Mouse (Mus musculus): ENCODE results near the gene Cntfr.
A peak's percentile ranks its signal among the peaks of the same experiment; 100 is the strongest.

Cntfr gene

DNA sequence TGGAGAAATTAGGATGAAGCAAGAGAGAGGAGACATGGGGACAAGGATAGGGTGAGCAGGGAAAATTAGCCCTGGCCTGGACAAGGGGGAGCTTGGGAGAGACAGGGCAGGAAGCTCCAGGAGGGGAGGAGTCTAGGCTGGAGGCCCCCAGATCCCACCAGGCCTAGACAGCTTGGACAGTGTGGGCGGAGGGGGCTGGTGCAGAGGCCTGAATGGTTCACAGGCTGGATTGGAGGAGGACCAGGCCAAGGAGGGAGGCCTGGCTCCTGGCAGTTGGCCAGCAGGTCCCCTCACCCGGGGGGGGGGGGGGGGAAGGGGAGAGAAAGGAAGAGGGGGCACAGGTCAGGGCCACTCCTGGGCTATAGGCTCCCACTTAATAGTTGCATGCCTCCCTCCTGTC lies 17.6 kb downstream of the Cntfr start:
- DNase-seq (ENCODE audit: low read depth), result no peak

DNA sequence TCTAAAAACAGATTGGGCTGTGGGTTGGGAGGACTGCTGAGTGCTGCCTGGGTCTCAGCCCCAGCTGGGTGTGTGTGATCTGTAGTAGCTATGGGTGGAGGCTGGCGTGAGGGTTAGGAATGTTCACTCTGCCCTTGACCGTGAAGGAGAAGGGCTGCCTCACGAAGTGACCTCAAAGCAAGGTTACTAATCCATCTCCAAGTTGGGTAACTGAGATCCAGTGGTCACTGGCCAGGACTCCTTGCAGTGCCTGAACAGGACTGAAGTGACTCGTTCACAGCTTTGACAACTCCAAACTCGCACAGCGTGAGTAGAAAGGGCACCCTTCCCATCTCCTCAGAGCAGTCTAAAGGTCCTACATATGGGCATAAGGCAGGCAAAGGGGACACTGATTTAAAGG lies 18.0 kb downstream of the Cntfr start:
- no peak for DNase-seq (ENCODE audit: low read depth)

DNA sequence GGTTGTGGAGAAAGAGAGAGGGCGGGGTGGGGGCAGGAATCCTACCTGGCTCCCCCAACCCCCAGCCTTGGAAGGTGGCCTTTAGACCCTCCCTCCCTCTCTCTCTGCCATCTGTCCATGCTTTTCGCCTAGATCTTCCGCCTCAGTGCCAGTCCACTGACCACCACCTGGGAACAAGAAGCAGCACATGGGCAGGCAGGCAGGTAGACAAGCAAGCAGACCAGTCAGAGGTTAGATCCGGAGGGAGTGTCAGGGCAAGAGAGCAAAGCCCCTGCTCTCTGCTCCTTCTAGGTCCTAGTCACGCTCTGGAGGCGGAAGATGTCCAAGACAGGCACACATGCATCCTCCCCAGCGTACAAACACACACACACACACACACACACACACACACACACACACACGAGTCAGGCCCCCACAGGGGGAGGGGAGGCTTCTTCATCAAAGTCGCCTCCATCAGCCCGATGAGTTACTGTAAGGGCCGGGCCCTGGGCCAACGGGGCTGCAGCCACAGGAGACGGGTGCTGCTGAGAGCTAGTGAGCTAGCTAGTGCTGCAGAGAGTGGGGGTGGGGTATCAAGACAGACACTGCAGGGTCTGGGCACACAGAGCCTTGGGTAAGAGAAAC lies 19.8 kb downstream of the Cntfr start:
- DNase-seq (ENCODE audit: low read depth), result no peak

DNA sequence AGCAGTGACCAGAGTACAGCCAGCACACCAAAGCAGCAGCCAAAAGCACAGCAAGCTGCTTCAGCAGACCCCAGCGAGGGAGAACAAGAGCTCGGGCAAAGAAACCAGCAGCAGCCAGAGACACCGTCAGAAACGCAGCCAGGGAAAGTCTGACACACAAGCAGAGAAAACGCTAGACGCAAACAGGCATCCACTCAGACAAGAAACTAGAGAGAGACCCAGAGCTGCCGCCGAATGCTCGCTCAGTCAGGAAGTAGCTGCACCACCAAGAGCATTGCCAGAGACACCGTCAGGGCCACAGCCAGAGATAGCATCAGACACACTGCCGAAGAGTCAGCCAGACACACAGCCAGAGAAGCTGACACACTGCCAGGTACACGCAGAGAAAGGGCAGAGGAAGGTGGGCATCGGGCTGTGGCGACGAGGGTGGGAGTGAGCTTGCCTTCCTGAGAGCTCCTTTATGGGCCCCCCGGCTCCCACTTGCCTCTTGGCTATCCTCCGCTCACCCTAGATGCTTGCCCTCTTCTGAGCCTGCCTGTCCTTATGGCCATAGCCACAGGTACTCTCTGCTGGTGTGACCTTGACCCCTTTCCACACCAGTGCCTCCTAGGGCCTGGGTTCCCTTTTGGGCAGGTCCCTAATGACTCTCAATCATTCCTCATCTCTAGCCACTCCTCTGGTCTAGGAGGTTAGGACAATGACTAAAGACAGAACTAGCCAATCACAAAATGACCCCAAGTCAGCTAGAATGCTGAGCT lies 20.5 kb downstream of the Cntfr start:
- no peak for DNase-seq (ENCODE audit: low read depth)

DNA sequence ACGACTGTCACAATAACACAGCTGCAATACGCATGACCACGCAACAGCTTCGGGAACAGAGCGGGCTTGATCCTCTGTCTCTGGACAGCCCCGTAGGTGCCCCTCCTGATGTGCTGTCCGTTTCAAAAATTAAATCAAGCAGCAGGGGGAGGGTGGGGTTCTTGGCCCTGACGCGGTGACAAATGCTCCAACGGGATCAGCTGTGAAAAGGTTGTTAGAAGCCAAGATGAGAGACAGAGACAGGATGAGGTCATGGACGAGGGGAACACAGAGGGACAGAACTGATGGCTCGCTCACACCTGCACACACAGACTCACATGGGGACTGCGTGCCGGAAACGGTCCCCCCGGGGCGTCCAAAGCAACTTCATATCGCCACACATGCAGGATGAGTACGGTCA lies 23.7 kb downstream of the Cntfr start:
- no peak for DNase-seq (ENCODE audit: low read depth)

DNA sequence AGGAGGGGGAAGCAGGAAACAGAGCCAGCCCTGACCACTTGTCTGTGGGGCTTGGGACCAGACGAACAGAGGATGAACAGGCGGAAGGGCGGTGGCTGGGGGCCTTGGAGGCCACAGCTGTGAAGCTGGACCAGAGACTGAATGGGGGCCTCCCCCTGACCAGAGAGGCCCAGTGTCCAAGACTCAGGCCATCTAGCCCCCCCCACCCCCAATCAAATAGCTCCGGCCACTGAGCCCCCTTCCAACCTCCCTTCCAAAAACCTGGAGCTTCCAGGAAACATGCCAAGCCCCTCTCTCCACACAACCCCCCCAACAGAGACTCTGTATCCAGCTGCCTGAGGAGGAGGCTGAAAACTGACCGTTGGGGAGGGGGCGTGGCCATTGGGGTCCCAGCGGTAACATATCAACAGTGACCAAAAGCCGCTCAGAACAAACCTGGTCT lies 24.3 kb downstream of the Cntfr start:
- no peak for DNase-seq (ENCODE audit: low read depth)

DNA sequence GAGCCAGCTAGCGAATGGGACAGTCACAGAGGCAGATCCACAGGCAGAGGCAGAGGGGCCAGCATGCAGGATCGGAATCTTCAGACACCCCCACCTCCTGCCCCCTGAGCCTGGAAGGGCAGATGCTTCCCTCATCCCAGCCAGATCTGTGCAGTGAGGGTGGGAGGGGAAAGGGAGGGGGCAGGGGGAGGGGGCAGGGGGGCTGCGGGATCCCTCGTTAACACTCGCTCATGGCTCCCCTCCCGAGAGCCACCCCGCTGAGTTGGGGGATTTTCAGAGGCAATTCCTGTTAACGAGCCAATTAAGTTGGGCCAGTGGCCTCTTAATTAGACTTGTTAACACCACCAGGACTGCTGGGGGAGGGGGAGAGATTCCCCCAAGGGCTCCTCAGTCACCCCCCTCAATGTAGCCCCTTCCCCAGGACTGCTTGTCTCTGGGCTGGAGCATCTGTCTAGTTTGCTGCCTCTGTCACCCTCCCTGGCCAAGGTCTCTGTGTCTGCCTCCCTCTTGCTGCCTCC lies 24.9 kb downstream of the Cntfr start:
- DNase-seq (ENCODE audit: low read depth), result no peak

DNA sequence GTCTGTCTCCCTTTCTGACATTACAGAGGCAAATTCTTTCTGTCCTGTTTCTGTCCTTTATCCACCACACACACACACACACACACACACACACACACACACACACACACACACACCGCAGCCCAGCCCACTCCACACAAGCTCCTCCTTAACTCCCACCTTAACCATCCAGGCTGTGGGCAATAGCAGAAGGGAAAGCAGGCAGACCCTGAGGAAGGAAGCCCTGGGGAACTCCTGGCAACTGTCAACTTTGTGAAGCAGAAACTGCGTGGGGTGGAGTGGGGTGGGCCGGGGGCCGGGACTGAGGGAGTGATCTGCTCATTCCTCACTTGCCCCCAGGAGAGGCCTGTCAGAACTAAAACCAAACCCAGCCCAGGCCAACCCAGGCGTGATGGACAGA lies 25.4 kb downstream of the Cntfr start:
- no peak for DNase-seq (ENCODE audit: low read depth)

DNA sequence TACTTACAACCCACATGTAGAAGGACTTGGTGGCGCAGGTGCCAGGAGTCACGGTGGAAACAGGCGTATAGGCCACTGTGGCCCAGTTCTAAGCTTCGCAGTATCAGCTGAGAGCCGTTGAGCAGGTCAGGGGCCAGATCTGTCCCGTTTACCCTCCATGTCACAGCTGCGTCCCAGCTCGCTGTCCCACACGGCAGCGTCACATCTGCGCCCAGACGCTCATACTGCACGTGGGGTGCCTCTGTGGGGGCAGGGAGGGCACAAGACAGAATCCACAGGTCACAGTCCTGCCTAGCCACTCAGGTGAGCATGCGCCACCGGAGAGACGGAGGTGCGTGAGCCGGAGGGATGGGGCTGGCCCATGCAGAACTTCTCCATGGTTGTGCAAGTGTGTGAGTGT lies 26.1 kb downstream of the Cntfr start:
- no peak for DNase-seq (ENCODE audit: low read depth)

DNA sequence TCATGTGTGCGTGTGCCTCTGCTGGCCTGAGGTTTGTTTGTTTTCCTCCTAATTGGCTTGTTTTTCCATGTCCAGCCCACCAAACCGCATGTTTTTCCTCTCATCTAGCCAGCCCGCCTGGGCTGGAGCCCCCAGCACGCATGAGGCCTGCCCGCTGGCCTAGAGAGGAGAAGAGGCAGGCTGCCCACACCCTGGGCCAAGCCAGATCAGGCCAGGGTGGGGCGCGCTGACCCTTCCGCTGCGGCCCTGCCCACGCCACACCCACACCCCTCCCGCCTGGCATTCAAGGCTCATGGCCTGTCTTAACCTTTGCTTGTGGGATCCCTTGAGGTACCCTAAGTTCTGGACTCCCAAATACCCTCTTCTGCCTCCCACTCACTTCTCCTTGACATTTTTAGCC lies 30.2 kb downstream of the Cntfr start:
- DNase-seq (ENCODE audit: low read depth), result no peak

DNA sequence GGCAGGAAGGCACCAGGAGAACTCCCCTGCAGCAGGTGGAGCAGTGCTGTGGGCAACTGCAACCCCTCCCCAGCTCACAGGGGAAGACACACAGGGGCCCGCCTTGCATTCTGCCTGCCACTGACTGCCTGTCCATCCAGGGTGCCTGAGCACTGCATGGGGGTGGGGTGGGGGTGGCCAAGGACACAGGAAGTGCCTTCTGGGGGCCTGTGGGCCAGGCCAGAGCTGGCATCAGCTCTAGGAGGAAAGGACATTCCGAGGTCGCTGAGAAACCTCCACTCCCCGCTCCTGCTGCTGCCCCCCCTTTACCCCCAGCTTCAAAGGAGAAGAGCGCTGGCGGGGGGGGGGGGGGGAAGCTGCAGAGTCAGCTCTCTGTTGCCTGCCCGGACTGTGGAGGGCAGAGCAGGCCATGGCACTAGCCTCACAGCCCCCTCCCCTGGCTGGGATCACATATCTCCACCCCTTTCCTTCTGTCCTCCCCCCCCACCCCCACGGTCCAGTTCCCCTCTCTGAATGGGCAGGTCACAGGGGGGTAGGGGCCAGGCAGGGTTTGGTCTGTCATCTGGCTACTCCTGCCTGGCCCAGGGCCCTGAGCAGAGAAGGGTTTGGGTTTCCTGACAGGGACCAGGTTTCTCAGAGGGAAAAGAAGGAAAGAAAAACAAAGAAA lies 31.7 kb downstream of the Cntfr start:
- no peak for DNase-seq (ENCODE audit: low read depth)

DNA sequence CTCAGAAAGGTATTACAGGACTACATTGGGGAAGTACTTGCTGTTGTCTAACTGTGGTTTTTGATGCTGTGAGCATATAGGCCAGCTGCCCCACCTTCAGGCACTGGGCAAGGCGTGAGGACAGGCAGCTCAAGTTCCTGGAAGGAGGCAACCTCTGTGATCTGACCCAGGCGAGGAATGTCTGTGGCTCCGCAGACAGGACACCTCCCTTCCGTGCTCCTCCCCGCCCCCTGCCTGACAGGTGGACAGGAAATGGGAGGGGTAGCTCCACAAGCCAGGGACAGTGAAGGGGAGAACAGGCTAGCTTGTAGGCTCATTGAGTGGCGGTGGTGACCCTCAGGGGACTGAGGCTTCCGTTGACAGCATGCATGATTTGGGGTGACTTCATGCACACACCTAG lies 32.4 kb downstream of the Cntfr start:
- no peak for DNase-seq (ENCODE audit: low read depth)

DNA sequence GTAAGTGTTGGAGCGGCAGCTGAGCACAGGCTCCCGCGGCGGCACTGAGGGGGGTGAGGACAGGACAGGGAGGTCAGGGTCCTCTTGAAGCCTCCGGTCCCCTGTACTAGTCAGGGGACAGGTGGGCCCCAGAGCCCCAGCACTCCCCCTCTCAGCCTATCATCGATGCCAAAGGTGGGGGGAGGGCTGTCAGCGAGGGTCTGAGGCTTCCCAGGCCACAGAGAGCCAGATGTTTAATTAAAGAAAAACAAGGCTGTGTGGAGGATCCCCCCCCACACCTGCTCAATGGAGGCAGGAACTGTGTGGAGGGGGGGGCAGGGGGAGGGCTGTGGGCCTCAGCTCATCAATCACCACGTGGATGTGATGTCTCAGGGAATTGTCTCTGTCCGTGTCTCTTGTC lies 33.3 kb downstream of the Cntfr start:
- no peak for DNase-seq (ENCODE audit: low read depth)

DNA sequence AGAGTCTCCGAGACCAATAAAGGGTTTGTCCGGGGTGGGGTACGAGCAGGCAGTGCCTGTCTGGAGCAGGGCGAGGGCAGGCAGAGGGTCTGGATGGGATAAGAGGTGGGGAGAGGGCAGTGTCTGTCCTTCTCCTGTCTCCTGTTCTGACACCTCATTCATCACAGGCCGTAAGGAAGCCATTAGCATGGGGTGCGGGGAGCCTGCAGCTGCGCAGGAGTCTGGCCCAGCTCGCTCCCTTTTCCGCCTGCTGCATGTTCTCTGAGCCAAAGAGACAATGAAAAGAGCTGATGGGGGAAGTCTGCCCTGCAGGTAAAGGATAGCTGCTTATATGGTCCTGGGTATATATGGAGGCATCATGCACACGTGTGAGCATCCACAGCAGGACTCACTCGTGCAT lies 34.2 kb downstream of the Cntfr start:
- DNase-seq (ENCODE audit: low read depth), result no peak

DNA sequence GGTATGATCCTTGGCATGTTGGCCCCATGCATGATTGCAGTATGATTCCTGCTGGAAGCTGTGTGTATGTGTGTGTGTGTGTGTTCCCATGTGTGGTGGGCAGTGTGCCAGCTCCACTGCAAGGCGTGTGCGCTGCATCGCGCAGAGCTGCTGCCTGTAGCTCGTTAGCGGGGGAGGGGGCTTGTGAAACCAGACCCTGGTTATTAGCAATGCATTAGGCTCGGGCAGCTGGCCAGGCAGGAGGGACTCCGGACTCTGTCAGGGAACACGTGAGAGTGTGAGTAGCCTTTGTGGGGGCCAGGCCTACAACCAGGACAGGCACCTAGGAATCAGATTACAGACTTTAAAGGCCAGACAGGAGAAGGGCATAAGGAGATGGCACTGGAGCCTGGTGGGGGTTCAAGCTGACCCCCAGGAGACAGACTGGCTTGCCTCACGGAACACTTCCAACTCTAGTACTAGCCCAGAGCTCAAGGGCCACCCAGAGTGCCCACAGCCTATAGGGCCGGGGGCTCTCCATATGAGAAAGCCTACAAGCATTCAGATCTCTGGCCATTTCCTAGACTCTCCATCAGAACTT lies 35.9 kb downstream of the Cntfr start:
- DNase-seq (ENCODE audit: low read depth), result no peak

DNA sequence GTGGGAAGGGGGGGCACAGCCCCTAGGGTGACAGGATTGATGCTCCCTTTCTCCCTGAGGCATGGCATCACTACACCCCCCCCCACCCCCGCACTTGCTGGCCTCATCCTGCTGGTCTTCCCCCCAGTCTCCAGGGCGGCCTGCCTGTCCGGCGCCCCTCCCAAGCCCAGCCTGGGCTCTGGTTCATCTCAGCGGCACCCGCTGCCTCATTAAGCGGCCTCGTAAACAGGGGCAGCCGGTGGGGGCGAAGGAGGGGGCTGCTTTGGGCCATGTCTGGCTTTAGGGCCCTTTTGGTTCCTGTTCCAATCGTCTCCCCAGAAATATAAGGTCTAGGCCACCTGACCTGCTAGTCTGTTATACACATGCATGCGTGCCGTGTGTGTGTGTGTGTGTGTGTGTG lies 37.3 kb downstream of the Cntfr start:
- no peak for DNase-seq (ENCODE audit: low read depth)

DNA sequence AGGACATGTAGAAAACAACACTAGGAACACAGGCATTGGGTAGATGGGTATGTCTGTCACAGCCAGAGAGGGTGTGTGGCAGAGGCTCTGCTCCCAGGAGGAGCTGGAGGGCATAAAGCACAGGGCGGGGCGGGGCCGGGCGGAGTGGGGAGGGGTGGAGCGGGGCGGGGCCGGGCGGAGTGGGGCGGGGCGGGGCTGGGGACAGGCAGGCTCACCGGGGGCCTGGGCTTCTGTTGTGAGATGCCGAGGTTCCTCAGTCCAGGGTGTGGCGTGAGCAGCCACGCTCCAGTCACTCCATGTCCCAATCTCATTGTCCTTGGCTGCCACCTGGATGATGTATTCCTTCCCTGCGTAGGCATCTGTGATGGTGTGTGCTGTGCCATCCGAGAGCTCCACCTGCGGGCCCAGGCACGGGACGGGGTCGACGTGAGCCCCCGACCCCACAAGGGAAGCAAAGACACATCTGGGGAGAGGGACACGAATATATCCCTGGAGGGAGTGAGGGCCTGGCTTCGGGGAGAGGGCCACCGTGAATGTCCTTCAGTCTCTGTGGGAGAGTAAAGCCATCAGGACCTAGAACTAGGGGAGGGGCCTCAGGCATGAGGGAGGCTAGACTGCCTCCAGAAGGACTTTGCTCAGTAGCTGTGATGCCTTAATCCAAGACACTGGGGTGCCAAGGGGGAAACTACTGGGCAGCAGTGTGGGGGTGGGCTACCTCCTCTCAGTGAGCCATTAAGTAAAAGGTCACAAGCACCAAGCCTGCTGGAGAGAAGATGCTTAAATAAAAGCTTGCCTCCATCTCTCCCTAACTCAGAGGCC lies 38.1 kb downstream of the Cntfr start:
- no peak for DNase-seq (ENCODE audit: low read depth)

DNA sequence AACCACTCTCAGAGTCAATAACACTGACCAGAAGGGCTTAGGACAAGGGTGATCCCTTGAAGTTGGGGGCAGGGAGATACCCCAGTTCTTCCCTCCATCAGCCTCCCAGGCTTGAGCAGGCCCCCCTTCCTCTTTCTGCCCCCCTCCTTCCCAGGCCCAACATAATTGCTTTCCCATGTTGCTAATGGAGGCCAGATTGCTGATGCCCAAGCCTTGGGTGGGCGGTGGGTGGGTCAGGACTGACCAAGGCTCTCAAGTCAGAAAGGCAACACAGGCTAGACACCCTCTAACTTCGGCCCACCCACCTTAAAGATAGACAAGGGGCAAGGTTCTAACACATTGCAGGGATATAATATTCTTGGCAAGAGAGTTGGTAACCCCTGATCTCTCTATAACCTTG lies 41.4 kb downstream of the Cntfr start:
- DNase-seq (ENCODE audit: low read depth), result no peak

DNA sequence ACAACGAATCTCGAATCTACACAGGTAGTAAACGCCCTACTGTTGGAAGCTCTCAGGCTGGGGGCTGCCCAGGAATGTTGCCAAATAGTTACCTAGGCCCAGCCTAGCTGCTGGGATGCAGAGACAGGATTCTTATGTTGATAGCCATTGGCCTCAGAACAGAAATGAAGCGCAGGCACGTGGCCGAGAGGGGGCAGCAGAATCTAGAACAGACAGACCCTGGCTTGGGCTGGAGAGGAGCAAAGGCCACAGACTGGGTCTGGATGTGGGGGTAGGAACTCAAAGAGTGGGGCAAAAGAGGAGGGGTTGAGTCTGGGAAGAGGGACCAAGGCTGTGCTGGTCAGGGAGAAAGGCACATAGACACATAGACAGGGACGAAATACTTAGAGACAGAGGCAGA lies 42.7 kb downstream of the Cntfr start:
- DNase-seq (ENCODE audit: low read depth), result peak; percentile 46

DNA sequence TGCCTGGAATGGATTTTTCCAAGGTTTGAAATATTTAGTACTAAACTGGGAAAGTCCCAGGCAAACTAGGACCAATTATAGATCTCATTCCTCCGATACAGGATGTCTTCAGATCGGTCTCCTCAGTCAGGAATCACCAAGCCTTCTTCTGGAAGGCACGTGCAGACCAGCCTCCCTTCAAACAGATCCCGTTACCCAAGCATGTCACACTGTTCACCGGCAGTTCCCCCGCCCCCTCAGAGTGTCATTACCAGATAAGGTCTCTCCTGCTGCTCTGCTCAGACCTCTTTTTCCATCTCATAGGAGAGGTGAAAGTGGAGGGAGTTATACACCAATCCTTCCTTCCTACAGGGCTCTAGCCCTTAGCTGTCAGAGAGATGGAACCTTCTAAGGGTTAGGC lies 43.2 kb downstream of the Cntfr start:
- no peak for DNase-seq (ENCODE audit: low read depth)

DNA sequence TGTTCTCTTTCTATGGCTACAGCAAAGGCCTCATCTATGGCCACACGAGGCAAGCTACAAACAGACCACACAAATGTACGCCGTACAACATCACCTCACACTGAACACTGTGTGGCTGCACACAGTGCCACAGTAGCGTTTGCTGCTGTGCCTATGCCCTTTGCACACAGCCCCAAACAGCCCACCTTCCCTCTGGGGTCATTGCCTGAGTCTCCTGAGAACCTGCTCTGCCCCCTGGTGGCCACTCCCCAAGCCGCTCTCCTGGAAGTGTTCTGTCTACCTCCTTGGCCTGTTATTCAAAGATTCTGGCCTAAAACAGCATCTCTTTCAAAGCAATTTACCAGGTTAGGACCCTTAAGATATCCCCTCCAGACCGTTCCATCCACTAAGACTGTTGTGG lies 43.6 kb downstream of the Cntfr start:
- DNase-seq (ENCODE audit: low read depth), result peak; percentile 72

DNA sequence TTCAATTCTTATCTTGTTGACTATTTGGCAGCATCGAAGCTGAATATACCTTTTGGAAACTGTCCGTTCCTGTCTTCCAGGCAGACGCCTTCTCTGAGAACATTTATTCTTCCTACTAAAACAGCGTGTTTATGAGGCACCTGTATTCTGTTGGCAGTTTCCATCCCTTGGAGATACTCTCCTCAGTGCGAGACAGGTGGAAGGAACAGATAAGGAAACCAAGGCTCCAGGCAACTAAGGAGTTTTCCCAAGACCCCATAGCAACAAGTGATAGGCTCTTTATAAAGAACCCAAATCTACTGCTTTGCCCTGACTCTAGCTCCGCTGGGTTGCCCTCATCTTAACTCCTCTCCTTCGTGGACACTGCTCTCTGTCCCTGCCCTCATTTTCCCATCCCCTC lies 48.3 kb downstream of the Cntfr start:
- DNase-seq (ENCODE audit: low read depth), result no peak

Measured in 416B (cell line).